Mouse (Mus musculus) MEL (cell line): Measurements from ENCODE around the gene Rabep2. TPM values are rescaled to one million over a fixed set of nuclear protein-coding genes. Genes with fewer than 3 reads are reported as not detected.

Experiments used
- DNase-seq: peaks from one replicate; pipeline ENCODE4 v3.0.0; 2011; ENCODE audit warnings: low read depth, low spot score
- H3K27ac ChIP-seq: 2 replicates; pipeline ENCODE4 v1.5.1; 2012; ENCODE audit warnings: low read depth, mild to moderate bottlenecking, control low read depth, low read length, moderate library complexity; ENCODE audit not compliant: control insufficient read depth
- H3K27me3 ChIP-seq, 2 experiments: fragments of 150-350 bp in 1 of 2; sonication (generic) in 1 of 2; 2 replicates each; pipeline ENCODE4 v1.6.1; 2012; ENCODE audit warnings: low read length in 2 of 2, mild to moderate bottlenecking in 2 of 2, improper control_type of control experiment in 1 of 2, moderate library complexity in 1 of 2; ENCODE audit not compliant: insufficient read depth in 2 of 2, control insufficient read depth in 1 of 2
- H3K36me3 ChIP-seq, 2 experiments: 2 replicates each; pipeline ENCODE4 v1.6.1; 2012 to 2014; ENCODE audit warnings: low read length in 2 of 2, improper control_type of control experiment in 1 of 2, inconsistent platforms in 1 of 2, mild to moderate bottlenecking in 1 of 2; ENCODE audit not compliant: insufficient read depth in 2 of 2, control insufficient read depth in 1 of 2
- H3K4me1 ChIP-seq, 2 experiments: fragments of 150-350 bp in 1 of 2; sonication (generic) in 1 of 2; 2 replicates each; pipeline ENCODE4 v1.6.1; 2012; ENCODE audit warnings: low read length in 2 of 2, improper control_type of control experiment in 1 of 2, mild to moderate bottlenecking in 1 of 2; ENCODE audit not compliant: insufficient read depth in 2 of 2, control insufficient read depth in 1 of 2
- H3K4me3 ChIP-seq, 2 experiments: fragments of 150-350 bp in 1 of 2; sonication (generic) in 1 of 2; 2 replicates each; pipeline ENCODE4 v1.5.1; 2012; ENCODE audit warnings: low read depth in 2 of 2, low read length in 2 of 2, mild to moderate bottlenecking in 2 of 2, moderate library complexity in 2 of 2, control low read depth in 1 of 2, improper control_type of control experiment in 1 of 2; ENCODE audit not compliant: control insufficient read depth in 1 of 2, insufficient read depth in 1 of 2
- H3K79me2 ChIP-seq: 2 replicates; pipeline ENCODE4 v1.6.1; 2012; ENCODE audit warnings: mild to moderate bottlenecking, low read length, moderate library complexity; ENCODE audit not compliant: control insufficient read depth, poor library complexity, insufficient read depth
- H3K9ac ChIP-seq: 2 replicates; pipeline ENCODE4 v1.6.1; 2012; ENCODE audit warnings: low read depth, mild to moderate bottlenecking, control low read depth, low read length, moderate library complexity; ENCODE audit not compliant: control insufficient read depth, poor library complexity, severe bottlenecking
- H3K9me3 ChIP-seq: fragments of 150-350 bp; sonication (generic); replicated peaks from 2 replicates; pipeline ENCODE4 v1.6.1; 2012; ENCODE audit warnings: mild to moderate bottlenecking, low read length, improper control_type of control experiment, moderate library complexity; ENCODE audit not compliant: insufficient read depth
- CHD2 ChIP-seq: IDR thresholded peaks from 2 replicates; pipeline ENCODE4 v1.6.1; 2011; ENCODE audit warnings: low read length, improper control_type of control experiment
- E2F4 ChIP-seq: IDR thresholded peaks from 2 replicates; pipeline ENCODE4 v1.6.1; 2011; ENCODE audit warnings: low read depth, low read length, improper control_type of control experiment, borderline replicate concordance
- EP300 ChIP-seq, 2 experiments: IDR thresholded peaks; 2 replicates each; pipeline ENCODE4 v1.6.1; 2011; ENCODE audit warnings: improper control_type of control experiment in 2 of 2, low read length in 2 of 2, low read depth in 1 of 2, mild to moderate bottlenecking in 1 of 2
- ETS1 ChIP-seq: IDR thresholded peaks from 2 replicates; pipeline ENCODE4 v1.6.1; 2012; ENCODE audit warnings: low read depth, mild to moderate bottlenecking, inconsistent platforms, low read length, improper control_type of control experiment, moderate library complexity
- GABPA ChIP-seq: IDR thresholded peaks from 2 replicates; pipeline ENCODE4 v1.6.1; 2012; ENCODE audit warnings: low read depth, mild to moderate bottlenecking, inconsistent platforms, low read length, improper control_type of control experiment, moderate library complexity
- GATA1 ChIP-seq: IDR thresholded peaks from 2 replicates; pipeline ENCODE4 v1.6.1; 2011; ENCODE audit warnings: low read depth, low read length, improper control_type of control experiment
- HCFC1 ChIP-seq: IDR thresholded peaks from 2 replicates; pipeline ENCODE4 v1.6.1; 2012; ENCODE audit warnings: low read depth, mild to moderate bottlenecking, inconsistent platforms, low read length, improper control_type of control experiment, moderate library complexity
- JUND ChIP-seq: IDR thresholded peaks from 2 replicates; pipeline ENCODE4 v1.6.1; 2011; ENCODE audit warnings: low read depth, mild to moderate bottlenecking, improper control_type of control experiment, low read length
- MAFK ChIP-seq: IDR thresholded peaks from 2 replicates; pipeline ENCODE4 v1.6.1; 2011; ENCODE audit warnings: low read depth, mild to moderate bottlenecking, low read length, improper control_type of control experiment, borderline replicate concordance
- MAX ChIP-seq: IDR thresholded peaks from 2 replicates; pipeline ENCODE4 v1.6.1; 2011; ENCODE audit warnings: low read length, improper control_type of control experiment
- MEF2A ChIP-seq: IDR thresholded peaks from 2 replicates; pipeline ENCODE4 v1.6.1; 2014; ENCODE audit warnings: low read depth, mild to moderate bottlenecking, inconsistent platforms, low read length, improper control_type of control experiment; ENCODE audit not compliant: poor library complexity, insufficient replicate concordance, severe bottlenecking; ENCODE audit errors: extremely low read depth
- MXI1 ChIP-seq: IDR thresholded peaks from 2 replicates; pipeline ENCODE4 v1.6.1; 2011; ENCODE audit warnings: mild to moderate bottlenecking, low read depth, low read length, improper control_type of control experiment
- MYB ChIP-seq: IDR thresholded peaks from 2 replicates; pipeline ENCODE4 v1.6.1; 2011; ENCODE audit warnings: mild to moderate bottlenecking, low read depth, low read length, improper control_type of control experiment
- MYC ChIP-seq: IDR thresholded peaks from 2 replicates; pipeline ENCODE4 v1.6.1; 2011; ENCODE audit warnings: low read depth, mild to moderate bottlenecking, low read length, improper control_type of control experiment, moderate library complexity
- NRF1 ChIP-seq: IDR thresholded peaks from 2 replicates; pipeline ENCODE4 v1.6.1; 2014; ENCODE audit warnings: low read depth, mild to moderate bottlenecking, inconsistent platforms, low read length, improper control_type of control experiment, moderate library complexity; ENCODE audit not compliant: poor library complexity, insufficient read depth, severe bottlenecking
- POLR2A ChIP-seq, 2 experiments: IDR thresholded peaks; 2 replicates each; pipeline ENCODE4 v1.6.1; 2011 to 2012; ENCODE audit warnings: low read length in 2 of 2, mild to moderate bottlenecking in 2 of 2, control low read depth in 1 of 2, improper control_type of control experiment in 1 of 2, low read depth in 1 of 2, moderate library complexity in 1 of 2; ENCODE audit not compliant: control insufficient read depth in 1 of 2, insufficient read depth in 1 of 2, poor library complexity in 1 of 2
- POLR2AphosphoS5 ChIP-seq: IDR thresholded peaks from 2 replicates; pipeline ENCODE4 v1.6.1; 2012; ENCODE audit warnings: low read depth, borderline replicate concordance, mild to moderate bottlenecking, inconsistent platforms, low read length, moderate library complexity, mixed read lengths
- RAD21 ChIP-seq: IDR thresholded peaks from 2 replicates; pipeline ENCODE4 v1.6.1; 2011; ENCODE audit warnings: mild to moderate bottlenecking, low read depth, low read length, improper control_type of control experiment
- RCOR1 ChIP-seq: IDR thresholded peaks from 2 replicates; pipeline ENCODE4 v1.6.1; 2012; ENCODE audit warnings: low read depth, mild to moderate bottlenecking, inconsistent platforms, low read length, improper control_type of control experiment
- SIN3A ChIP-seq: IDR thresholded peaks from 2 replicates; pipeline ENCODE4 v1.6.1; 2012; ENCODE audit warnings: low read length, improper control_type of control experiment, inconsistent platforms
- SMC3 ChIP-seq: IDR thresholded peaks from 2 replicates; pipeline ENCODE4 v1.6.1; 2011; ENCODE audit warnings: low read depth, low read length, improper control_type of control experiment
- TAL1 ChIP-seq: IDR thresholded peaks from 2 replicates; pipeline ENCODE4 v1.6.1; 2012; ENCODE audit warnings: mild to moderate bottlenecking, inconsistent platforms, low read length, moderate library complexity, mixed read lengths
- TBP ChIP-seq: IDR thresholded peaks from 2 replicates; pipeline ENCODE4 v1.8.0; 2011; ENCODE audit warnings: low read depth, low read length, improper control_type of control experiment
- UBTF ChIP-seq: IDR thresholded peaks from 2 replicates; pipeline ENCODE4 v1.6.1; 2012; ENCODE audit warnings: low read depth, mild to moderate bottlenecking, inconsistent platforms, low read length, improper control_type of control experiment, moderate library complexity, borderline replicate concordance; ENCODE audit not compliant: insufficient read depth
- USF1 ChIP-seq: IDR thresholded peaks from 2 replicates; pipeline ENCODE4 v1.6.1; 2014; ENCODE audit warnings: low read depth, mild to moderate bottlenecking, inconsistent platforms, low read length, improper control_type of control experiment, moderate library complexity
- USF2 ChIP-seq, 2 experiments: IDR thresholded peaks; 2 replicates each; pipeline ENCODE4 v1.6.1; 2011 to 2012; ENCODE audit warnings: improper control_type of control experiment in 2 of 2, low read length in 2 of 2, borderline replicate concordance in 1 of 2, inconsistent platforms in 1 of 2, low read depth in 1 of 2, mild to moderate bottlenecking in 1 of 2; ENCODE audit not compliant: insufficient read depth in 1 of 2
- ZMIZ1 ChIP-seq: IDR thresholded peaks from 2 replicates; pipeline ENCODE4 v1.6.1; 2012; ENCODE audit warnings: low read depth, mild to moderate bottlenecking, inconsistent platforms, low read length, improper control_type of control experiment, moderate library complexity
- ZNF384 ChIP-seq: IDR thresholded peaks from 2 replicates; pipeline ENCODE4 v1.6.1; 2012; ENCODE audit warnings: low read depth, mild to moderate bottlenecking, inconsistent platforms, low read length, improper control_type of control experiment
- polyA plus RNA-seq, 2 experiments: library from polyadenylated mRNA; stranded (reverse) in 1 of 2; unstranded in 1 of 2; fragments of >175 nt in 1 of 2; fragments of >200 nt in 1 of 2; gene quantifications; 2 replicates each; pipeline versions ENCODE4 v1.2.1 to v1.2.4; 2012; ENCODE audit warnings: low replicate concordance in 2 of 2, low read depth in 1 of 2; ENCODE audit not compliant: insufficient read length in 2 of 2, insufficient read depth in 1 of 2, missing spikeins in 1 of 2
- total RNA-seq: library from RNA; depleted of rRNA; stranded (reverse); fragments of 300-350 nt; gene quantifications from 2 replicates; pipeline ENCODE4 v1.2.3, GENCODE M21; 2012

The Rabep2 gene
- total and polyA plus RNA-seq, 3 experiments: 12.9 to 16.2 TPM; not detected in 1

- Histone ChIP-seq H3K4me1 (peaks cover 0 to 6% of the 10 kb centered on the region in 2 experiments; a peak in 2 of 4 replicates), H3K9ac (no peak overlapping the region), H3K36me3 (peaks cover 0 to 4% of the 10 kb centered on the region in 2 experiments; a peak in 2 of 4 replicates), H3K79me2 (no peaks in the 10 kb centered on the region), H3K9me3 (no peaks in the 10 kb centered on the region), H3K27me3 (no peaks in the 10 kb centered on the region), H3K4me3 (no peak overlapping the region), H3K27ac (no peak overlapping the region)
- peak; percentile 18 for DNase-seq
- TF ChIP-seq MYC (no peak), RAD21 (no peak), ZMIZ1 (no peak), MYB (no peak), SMC3 (no peak), ZNF384 (no peak), RCOR1 (no peak), HCFC1 (no peak), MEF2A (no peak), USF2 (IDR thresholded peaks at IDR 0.05; ENCODE audit: borderline replicate concordance in 1 of 2, insufficient read depth in 1 of 2, low read depth in 1 of 2, low read length in 2 of 2) (no peak), EP300 (IDR thresholded peaks at IDR 0.05; ENCODE audit: low read depth in 1 of 2, low read length in 2 of 2) (no peak), E2F4 (no peak), NRF1 (no peak), MXI1 (no peak), ETS1 (no peak), GATA1 (no peak), JUND (no peak), CHD2 (no peak), POLR2AphosphoS5 (no peak)
These were observed 1.2 kb upstream of the Rabep2 start for GRCm38 (mm10) chr7:126427323-126427860.

GRCm38 (mm10) chr7:126428154-126428553 is 405 bp upstream of the Rabep2 start:
- Histone ChIP-seq H3K27ac (peak overlapping the region; percentile 54), H3K4me1 (peaks cover 0 to 6% of the 10 kb centered on the region in 2 experiments; a peak in 2 of 4 replicates)
- TF ChIP-seq JUND (no peak), RAD21 (no peak), MEF2A (no peak), HCFC1 (0 out of 2 replicates have a peak, but pooled peaks have one; percentile 26), ZNF384 (0 out of 2 replicates have a peak, but pooled peaks have one; percentile 16), UBTF (no peak), TBP (peak; percentile 65), SIN3A (peak; percentile 69), POLR2A (IDR thresholded peaks at IDR 0.05; ENCODE audit: control insufficient read depth in 1 of 2, insufficient read depth in 1 of 2, low read depth in 1 of 2, low read length in 2 of 2, poor library complexity in 1 of 2) (no peak), CHD2 (no peak), ETS1 (peak; percentile 64), MAFK (0 out of 2 replicates have a peak, but pooled peaks have one; percentile 53), USF2 (IDR thresholded peaks at IDR 0.05; ENCODE audit: borderline replicate concordance in 1 of 2, insufficient read depth in 1 of 2, low read depth in 1 of 2, low read length in 2 of 2) (no peak), MYC (no peak), EP300 (IDR thresholded peaks at IDR 0.05; ENCODE audit: low read depth in 1 of 2, low read length in 2 of 2) (peak; percentile 88 to 90), NRF1 (no peak), RCOR1 (peak; percentile 81), USF1 (no peak), E2F4 (no peak), GABPA (no peak), MAX (no peak), MXI1 (no peak; the same call in 1 of the 2 replicates), TAL1 (peak; percentile 91)

More at GRCm38 (mm10) chr7:126428154-126428553, 405 bp upstream of the Rabep2 start:
- H3K9me3 ChIP-seq: no peaks in the 10 kb centered on the region
- peak; percentile 81 for DNase-seq
- H3K4me3 ChIP-seq: peak overlapping the region; percentile 71 to 81
- H3K9ac ChIP-seq: peak overlapping the region; percentile 94
- H3K36me3 ChIP-seq: peaks cover 0 to 4% of the 10 kb centered on the region in 2 experiments; a peak in 2 of 4 replicates
- H3K27me3 ChIP-seq: no peaks in the 10 kb centered on the region
- H3K79me2 ChIP-seq: no peaks in the 10 kb centered on the region
